Mouse (Mus musculus) E14TG2a.4 (cell line): Measurements from ENCODE around the gene Dgkb.

Experiments used
- H3K27me3 ChIP-seq: 2 replicates; pipeline ENCODE4 v1.6.1; 2014; ENCODE audit warnings: low read length, control low read depth; ENCODE audit not compliant: insufficient read depth
- H3K36me3 ChIP-seq: 2 replicates; pipeline ENCODE4 v1.6.1; 2014; ENCODE audit warnings: low read length, control low read depth; ENCODE audit not compliant: insufficient read depth
- H3K4me1 ChIP-seq: replicated peaks from 2 replicates; pipeline ENCODE4 v1.6.1; 2014; ENCODE audit warnings: low read depth, low read length, control low read depth
- H3K4me3 ChIP-seq: replicated peaks from 2 replicates; pipeline ENCODE4 v1.5.1; 2014; ENCODE audit warnings: mild to moderate bottlenecking, low read length
- H3K9me3 ChIP-seq: 2 replicates; pipeline ENCODE4 v1.6.1; 2014; ENCODE audit warnings: low read length, control low read depth
- CTCF ChIP-seq: conservative IDR thresholded peaks from 2 replicates; pipeline ENCODE4 v1.5.1; 2014; ENCODE audit warnings: low read length
- NANOG ChIP-seq: IDR thresholded peaks from 2 replicates; pipeline ENCODE4 v1.6.1; 2014; ENCODE audit warnings: borderline replicate concordance, low read length, mixed read lengths
- POU5F1 ChIP-seq: IDR thresholded peaks from 2 replicates; pipeline ENCODE4 v1.6.1; 2014; ENCODE audit warnings: low read length, borderline replicate concordance

The Dgkb gene

GRCm38 (mm10) chr12:38577141-38577540, 759.6 kb downstream of the Dgkb start:
- Histone ChIP-seq H3K9me3 (no peaks in the 10 kb centered on the region), H3K27me3 (no peaks in the 10 kb centered on the region), H3K4me1 (no peaks in the 10 kb centered on the region), H3K36me3 (no peaks in the 10 kb centered on the region), H3K4me3 (no peak overlapping the region)
- TF ChIP-seq CTCF, result no peak
- no peak for TF ChIP-seq NANOG
- TF ChIP-seq POU5F1, result no peak

GRCm38 (mm10) chr12:38579191-38579817, 761.8 kb downstream of the Dgkb start:
- TF ChIP-seq POU5F1 (no peak), CTCF (no peak), NANOG (no peak)
- Histone ChIP-seq H3K9me3 (no peaks in the 10 kb centered on the region), H3K4me3 (no peak overlapping the region), H3K36me3 (no peaks in the 10 kb centered on the region), H3K27me3 (no peaks in the 10 kb centered on the region), H3K4me1 (no peaks in the 10 kb centered on the region)

- Histone ChIP-seq H3K36me3 (no peaks in the 10 kb centered on the region), H3K27me3 (no peaks in the 10 kb centered on the region), H3K4me1 (no peaks in the 10 kb centered on the region), H3K4me3 (no peak overlapping the region), H3K9me3 (no peaks in the 10 kb centered on the region)
- TF ChIP-seq POU5F1, result no peak
- TF ChIP-seq CTCF, result no peak
- TF ChIP-seq NANOG, result no peak
These were observed 768.9 kb downstream of the Dgkb start for GRCm38 (mm10) chr12:38586368-38586865.

GRCm38 (mm10) chr12:38589951-38590350, 772.4 kb downstream of the Dgkb start:
- Histone ChIP-seq H3K27me3 (no peaks in the 10 kb centered on the region), H3K4me3 (no peak overlapping the region), H3K36me3 (no peaks in the 10 kb centered on the region), H3K4me1 (no peaks in the 10 kb centered on the region), H3K9me3 (no peaks in the 10 kb centered on the region)
- no peak for TF ChIP-seq NANOG
- TF ChIP-seq POU5F1, result no peak
- TF ChIP-seq CTCF, result no peak

GRCm38 (mm10) chr12:38593653-38594052, 776.1 kb downstream of the Dgkb start:
- no peaks in the 10 kb centered on the region for H3K27me3 ChIP-seq
- H3K9me3 ChIP-seq, result no peaks in the 10 kb centered on the region
- TF ChIP-seq POU5F1 (no peak), NANOG (no peak), CTCF (no peak)

GRCm38 (mm10) chr12:38594055-38594454, 776.5 kb downstream of the Dgkb start:
- no peaks in the 10 kb centered on the region for H3K4me1 ChIP-seq
- no peaks in the 10 kb centered on the region for H3K36me3 ChIP-seq
- no peaks in the 10 kb centered on the region for H3K9me3 ChIP-seq
- TF ChIP-seq CTCF, result no peak
- TF ChIP-seq NANOG, result no peak
- no peak for TF ChIP-seq POU5F1
- H3K4me3 ChIP-seq, result no peak overlapping the region
- H3K27me3 ChIP-seq, result no peaks in the 10 kb centered on the region

More at GRCm38 (mm10) chr12:38593653-38594052, 776.1 kb downstream of the Dgkb start:
- Histone ChIP-seq H3K4me1 (no peaks in the 10 kb centered on the region), H3K36me3 (no peaks in the 10 kb centered on the region), H3K4me3 (no peak overlapping the region)

- TF ChIP-seq NANOG, result no peak
- TF ChIP-seq CTCF, result no peak
- TF ChIP-seq POU5F1, result no peak
- Histone ChIP-seq H3K36me3 (no peaks in the 10 kb centered on the region), H3K9me3 (no peaks in the 10 kb centered on the region), H3K4me1 (no peaks in the 10 kb centered on the region), H3K27me3 (no peaks in the 10 kb centered on the region), H3K4me3 (no peak overlapping the region)
These were observed 779.0 kb downstream of the Dgkb start for GRCm38 (mm10) chr12:38596416-38597062.

- TF ChIP-seq POU5F1, result no peak
- TF ChIP-seq CTCF, result no peak
- no peak for TF ChIP-seq NANOG
- Histone ChIP-seq H3K27me3 (no peaks in the 10 kb centered on the region), H3K36me3 (no peaks in the 10 kb centered on the region), H3K4me1 (no peaks in the 10 kb centered on the region), H3K4me3 (no peak overlapping the region), H3K9me3 (no peaks in the 10 kb centered on the region)
These were observed 780.6 kb downstream of the Dgkb start for GRCm38 (mm10) chr12:38598096-38598495.
